Mouse (Mus musculus): ENCODE results near the gene Nt5c2. TPM values are rescaled to one million over a fixed set of nuclear protein-coding genes. Genes with fewer than 3 reads are reported as not detected.

Gene Nt5c2
- polyA plus RNA-seq, 2 experiments, result 32.9 to 67.1 TPM

GRCm38 (mm10) chr19:46900786-46901185 lies 114.2 kb downstream of the Nt5c2 start:
- no peaks in the 10 kb centered on the region for H3K27me3 ChIP-seq (ENCODE audit: control insufficient read depth, insufficient read depth, low read length)
- ATAC-seq (ENCODE audit: low FRiP score, low read depth) (no peak), DNase-seq (ENCODE audit: low spot score) (no peak)
- H3K36me3 ChIP-seq (ENCODE audit: control insufficient read depth, insufficient read depth, low read length), result peaks cover 33% of the 10 kb centered on the region
- no peak overlapping the region for H3K27ac ChIP-seq (replicated peaks; ENCODE audit: low read depth, low read length)
- no peak overlapping the region for H3K4me3 ChIP-seq (replicated peaks; ENCODE audit: low read length)
- TF ChIP-seq POLR2A (IDR thresholded peaks at IDR 0.05; ENCODE audit: borderline replicate concordance, extremely low read depth, insufficient read depth, insufficient read length), result no peak
- WGBS, result 96% methylated on average over 6 of the region's 6 CpGs
- no peaks in the 10 kb centered on the region for H3K9me3 ChIP-seq (ENCODE audit: control insufficient read depth, low read length)
- no peaks in the 10 kb centered on the region for H3K4me1 ChIP-seq (ENCODE audit: control insufficient read depth, insufficient read depth, low read length)
- no peak overlapping the region for H3K9ac ChIP-seq (ENCODE audit: low read depth, low read length, severe bottlenecking)
- no peak overlapping the region for H3K4me2 ChIP-seq (replicated peaks; ENCODE audit: low read depth, low read length, severe bottlenecking)

DNA sequence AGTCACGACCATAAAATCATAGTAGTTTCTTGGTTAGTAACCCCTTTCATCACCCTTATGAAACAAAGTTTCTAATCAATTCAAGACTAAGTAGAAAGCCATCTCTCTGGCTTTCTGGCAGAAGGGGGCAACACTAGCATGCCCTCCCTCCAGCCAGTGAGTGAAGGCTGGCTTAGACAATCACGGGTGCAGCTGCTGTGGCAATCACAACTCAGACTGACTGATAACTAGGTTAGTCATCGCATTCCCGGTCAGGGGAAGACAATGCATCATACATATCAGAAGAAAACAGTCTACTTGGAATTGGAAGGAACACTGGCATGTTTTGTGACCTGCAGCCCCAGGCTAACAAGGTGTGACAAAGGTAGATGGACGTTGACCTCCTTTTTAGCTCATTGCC lies 115.1 kb downstream of the Nt5c2 start:
- no peak overlapping the region for H3K9ac ChIP-seq (ENCODE audit: low read depth, low read length, severe bottlenecking)
- DNase-seq (ENCODE audit: low spot score) (no peak), ATAC-seq (ENCODE audit: low FRiP score, low read depth) (no peak)
- H3K36me3 ChIP-seq (ENCODE audit: control insufficient read depth, insufficient read depth, low read length), result peaks cover 37% of the 10 kb centered on the region
- no peak overlapping the region for H3K4me2 ChIP-seq (replicated peaks; ENCODE audit: low read depth, low read length, severe bottlenecking)
- H3K4me3 ChIP-seq (replicated peaks; ENCODE audit: low read length), result no peak overlapping the region
- WGBS, result 80% methylated on average over 5 of the region's 5 CpGs
- no peak for TF ChIP-seq POLR2A (IDR thresholded peaks at IDR 0.05; ENCODE audit: borderline replicate concordance, extremely low read depth, insufficient read depth, insufficient read length)
- no peak overlapping the region for H3K27ac ChIP-seq (replicated peaks; ENCODE audit: low read depth, low read length)
- no peaks in the 10 kb centered on the region for H3K4me1 ChIP-seq (ENCODE audit: control insufficient read depth, insufficient read depth, low read length)
- no peaks in the 10 kb centered on the region for H3K27me3 ChIP-seq (ENCODE audit: control insufficient read depth, insufficient read depth, low read length)
- no peaks in the 10 kb centered on the region for H3K9me3 ChIP-seq (ENCODE audit: control insufficient read depth, low read length)

- no peak for TF ChIP-seq POLR2A (IDR thresholded peaks at IDR 0.05; ENCODE audit: borderline replicate concordance, extremely low read depth, insufficient read depth, insufficient read length)
- Histone ChIP-seq H3K36me3 (ENCODE audit: control insufficient read depth, insufficient read depth, low read length) (peaks cover 41% of the 10 kb centered on the region), H3K27ac (replicated peaks; ENCODE audit: low read depth, low read length) (no peak overlapping the region), H3K9ac (ENCODE audit: low read depth, low read length, severe bottlenecking) (no peak overlapping the region), H3K27me3 (ENCODE audit: control insufficient read depth, insufficient read depth, low read length) (no peaks in the 10 kb centered on the region), H3K4me2 (replicated peaks; ENCODE audit: low read depth, low read length, severe bottlenecking) (no peak overlapping the region), H3K4me1 (ENCODE audit: control insufficient read depth, insufficient read depth, low read length) (no peaks in the 10 kb centered on the region), H3K4me3 (replicated peaks; ENCODE audit: low read length) (no peak overlapping the region), H3K9me3 (ENCODE audit: control insufficient read depth, low read length) (no peaks in the 10 kb centered on the region)
- DNase-seq (ENCODE audit: low spot score) (no peak), ATAC-seq (ENCODE audit: low FRiP score, low read depth) (no peak)
- WGBS, result 76% methylated on average over 5 of the region's 5 CpGs
Measured at GRCm38 (mm10) chr19:46899306-46899705, 115.6 kb downstream of the Nt5c2 start.

GRCm38 (mm10) chr19:46898222-46898621 lies 116.7 kb downstream of the Nt5c2 start:
- no peak overlapping the region for H3K4me3 ChIP-seq (replicated peaks; ENCODE audit: low read length)
- no peaks in the 10 kb centered on the region for H3K9me3 ChIP-seq (ENCODE audit: control insufficient read depth, low read length)
- H3K36me3 ChIP-seq (ENCODE audit: control insufficient read depth, insufficient read depth, low read length), result peaks cover 41% of the 10 kb centered on the region
- DNase-seq (ENCODE audit: low spot score) (no peak), ATAC-seq (ENCODE audit: low FRiP score, low read depth) (no peak)
- H3K27me3 ChIP-seq (ENCODE audit: control insufficient read depth, insufficient read depth, low read length), result no peaks in the 10 kb centered on the region
- no peak overlapping the region for H3K27ac ChIP-seq (replicated peaks; ENCODE audit: low read depth, low read length)
- H3K4me2 ChIP-seq (replicated peaks; ENCODE audit: low read depth, low read length, severe bottlenecking), result no peak overlapping the region
- H3K4me1 ChIP-seq (ENCODE audit: control insufficient read depth, insufficient read depth, low read length), result no peaks in the 10 kb centered on the region
- no peak overlapping the region for H3K9ac ChIP-seq (ENCODE audit: low read depth, low read length, severe bottlenecking)
- WGBS, result 75% methylated on average over 5 of the region's 5 CpGs
- no peak for TF ChIP-seq POLR2A (IDR thresholded peaks at IDR 0.05; ENCODE audit: borderline replicate concordance, extremely low read depth, insufficient read depth, insufficient read length)

- H3K9ac ChIP-seq (ENCODE audit: low read depth, low read length, severe bottlenecking), result no peak overlapping the region
- ATAC-seq (ENCODE audit: low FRiP score, low read depth) (no peak), DNase-seq (ENCODE audit: low spot score) (no peak)
- H3K4me1 ChIP-seq (ENCODE audit: control insufficient read depth, insufficient read depth, low read length), result no peaks in the 10 kb centered on the region
- no peak overlapping the region for H3K4me2 ChIP-seq (replicated peaks; ENCODE audit: low read depth, low read length, severe bottlenecking)
- no peak overlapping the region for H3K4me3 ChIP-seq (replicated peaks; ENCODE audit: low read length)
- no peaks in the 10 kb centered on the region for H3K27me3 ChIP-seq (ENCODE audit: control insufficient read depth, insufficient read depth, low read length)
- peaks cover 49% of the 10 kb centered on the region for H3K36me3 ChIP-seq (ENCODE audit: control insufficient read depth, insufficient read depth, low read length)
- 89% methylated on average over 3 of the region's 3 CpGs for WGBS
- no peak overlapping the region for H3K27ac ChIP-seq (replicated peaks; ENCODE audit: low read depth, low read length)
- no peak for TF ChIP-seq POLR2A (IDR thresholded peaks at IDR 0.05; ENCODE audit: borderline replicate concordance, extremely low read depth, insufficient read depth, insufficient read length)
- no peaks in the 10 kb centered on the region for H3K9me3 ChIP-seq (ENCODE audit: control insufficient read depth, low read length)
Measured at GRCm38 (mm10) chr19:46897135-46897534, 117.8 kb downstream of the Nt5c2 start.

DNA sequence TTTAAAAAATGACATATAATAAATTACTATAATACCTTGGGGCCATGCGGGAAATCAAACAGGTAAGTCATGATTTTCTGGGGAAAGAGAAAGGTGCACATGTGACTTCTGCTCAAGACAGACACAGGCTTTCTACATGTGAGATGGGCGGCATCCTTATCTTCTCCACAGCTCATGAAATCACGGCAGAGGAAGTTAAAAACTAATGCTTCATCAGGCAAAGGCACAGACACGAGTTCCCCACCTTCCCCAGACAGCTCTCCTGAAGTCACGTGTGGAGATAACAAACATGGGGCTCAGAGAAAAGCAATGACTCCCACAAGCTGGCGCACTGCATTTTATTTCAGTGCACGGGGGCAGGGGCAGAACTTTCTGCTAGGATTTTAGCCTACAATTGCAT lies 121.5 kb downstream of the Nt5c2 start:
- Histone ChIP-seq H3K9ac (ENCODE audit: low read depth, low read length, severe bottlenecking) (no peak overlapping the region), H3K4me2 (replicated peaks; ENCODE audit: low read depth, low read length, severe bottlenecking) (no peak overlapping the region), H3K36me3 (ENCODE audit: control insufficient read depth, insufficient read depth, low read length) (peaks cover 78% of the 10 kb centered on the region), H3K4me1 (ENCODE audit: control insufficient read depth, insufficient read depth, low read length) (no peaks in the 10 kb centered on the region), H3K27me3 (ENCODE audit: control insufficient read depth, insufficient read depth, low read length) (no peaks in the 10 kb centered on the region), H3K9me3 (ENCODE audit: control insufficient read depth, low read length) (no peaks in the 10 kb centered on the region), H3K4me3 (replicated peaks; ENCODE audit: low read length) (no peak overlapping the region), H3K27ac (replicated peaks; ENCODE audit: low read depth, low read length) (no peak overlapping the region)
- DNase-seq (ENCODE audit: low spot score) (no peak), ATAC-seq (ENCODE audit: low FRiP score, low read depth) (no peak)
- 87% methylated on average over 7 of the region's 7 CpGs for WGBS
- TF ChIP-seq POLR2A (IDR thresholded peaks at IDR 0.05; ENCODE audit: borderline replicate concordance, extremely low read depth, insufficient read depth, insufficient read length), result no peak

Data from limb, embryonic 14.5 days (tissue).